ENCODE assay signal across 20 mouse cellular contexts in the genomic region with DNA sequence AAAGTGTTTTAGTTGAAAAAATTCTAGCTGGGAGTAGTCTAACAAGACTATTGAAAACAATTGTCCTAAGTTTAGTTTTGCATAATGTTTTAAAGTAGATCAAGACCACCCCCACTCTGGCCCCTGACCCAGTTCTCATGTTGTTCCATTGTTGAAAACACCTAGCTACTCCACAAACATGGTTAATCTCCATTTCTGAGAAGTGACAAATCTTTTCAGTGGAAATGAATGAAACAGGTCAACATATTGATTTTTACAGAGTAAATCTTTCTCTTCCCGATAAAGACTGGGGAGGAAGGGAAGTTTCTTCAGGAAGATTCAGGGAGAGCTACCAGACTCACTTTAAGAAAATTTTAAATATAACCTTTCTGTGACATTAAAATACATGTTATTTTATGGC.
"Had no signal": no experiment of that assay in that cellular context is flagged by ENCODE, and none has a peak within 500 bp of the region (broad histone marks: within the 10 kb centered on the region; RNA-seq: fewer than 3 reads in every experiment).

No protein-coding gene starts in this region.

- H3K27me3 ChIP-seq: heart, embryonic 13.5 days; heart, embryonic 15.5 days; hindbrain, embryonic 13.5 days; hindbrain, embryonic 15.5 days; kidney, embryonic 15.5 days; limb, embryonic 13.5 days; limb, embryonic 15.5 days; liver, embryonic 13.5 days had no signal

- H3K9ac ChIP-seq: heart, embryonic 13.5 days; heart, embryonic 15.5 days; hindbrain, embryonic 13.5 days; hindbrain, embryonic 15.5 days; kidney, embryonic 15.5 days; limb, embryonic 13.5 days; limb, embryonic 15.5 days; liver, embryonic 13.5 days had no signal

- H3K36me3 ChIP-seq: heart, embryonic 13.5 days; heart, embryonic 15.5 days; hindbrain, embryonic 13.5 days; hindbrain, embryonic 15.5 days; kidney, embryonic 15.5 days; limb, embryonic 13.5 days; limb, embryonic 15.5 days; liver, embryonic 13.5 days had no signal

- ATAC-seq: hindbrain, postnatal 0 days; intestine, embryonic 16.5 days had no signal

- H3K4me2 ChIP-seq: heart, embryonic 11.5 days; heart, embryonic 13.5 days; heart, embryonic 15.5 days; hindbrain, embryonic 13.5 days; hindbrain, embryonic 15.5 days; kidney, embryonic 15.5 days; limb, embryonic 13.5 days; limb, embryonic 15.5 days; liver, embryonic 13.5 days had no signal

- DNase-seq: kidney, adult 11 months; kidney, adult 2 months; kidney, adult 9 months; kidney, postnatal 14 days; kidney, postnatal 36 days; layer of hippocampus, postnatal 36 days; left cerebral cortex, postnatal 4 days; liver, embryonic 13.5 days had no signal

- H3K4me1 ChIP-seq: hindbrain, embryonic 13.5 days had no signal

- H3K9me3 ChIP-seq: heart, embryonic 13.5 days; heart, embryonic 15.5 days; hindbrain, embryonic 13.5 days; hindbrain, embryonic 15.5 days; kidney, embryonic 15.5 days; limb, embryonic 13.5 days; limb, embryonic 15.5 days; liver, embryonic 13.5 days had no signal

- H3K27ac ChIP-seq: heart, adult 2 months; hindbrain, embryonic 13.5 days; hindbrain, embryonic 15.5 days; hindbrain, postnatal 0 days; kidney, postnatal 0 days; limb, embryonic 15.5 days; liver, embryonic 13.5 days had no signal

- H3K4me3 ChIP-seq: heart, adult 2 months; heart, embryonic 13.5 days; heart, embryonic 15.5 days; hindbrain, embryonic 13.5 days; hindbrain, embryonic 15.5 days; kidney, embryonic 15.5 days; limb, embryonic 13.5 days; limb, embryonic 15.5 days; liver, embryonic 13.5 days had no signal
